Mouse (Mus musculus): ENCODE measurements around the gene Usp46.
"Not testable (repeated sequence)": the region's sequence is repeated elsewhere in the genome, so short reads cannot be mapped to it uniquely, and the experiment has no call there.

Gene Usp46

DNA sequence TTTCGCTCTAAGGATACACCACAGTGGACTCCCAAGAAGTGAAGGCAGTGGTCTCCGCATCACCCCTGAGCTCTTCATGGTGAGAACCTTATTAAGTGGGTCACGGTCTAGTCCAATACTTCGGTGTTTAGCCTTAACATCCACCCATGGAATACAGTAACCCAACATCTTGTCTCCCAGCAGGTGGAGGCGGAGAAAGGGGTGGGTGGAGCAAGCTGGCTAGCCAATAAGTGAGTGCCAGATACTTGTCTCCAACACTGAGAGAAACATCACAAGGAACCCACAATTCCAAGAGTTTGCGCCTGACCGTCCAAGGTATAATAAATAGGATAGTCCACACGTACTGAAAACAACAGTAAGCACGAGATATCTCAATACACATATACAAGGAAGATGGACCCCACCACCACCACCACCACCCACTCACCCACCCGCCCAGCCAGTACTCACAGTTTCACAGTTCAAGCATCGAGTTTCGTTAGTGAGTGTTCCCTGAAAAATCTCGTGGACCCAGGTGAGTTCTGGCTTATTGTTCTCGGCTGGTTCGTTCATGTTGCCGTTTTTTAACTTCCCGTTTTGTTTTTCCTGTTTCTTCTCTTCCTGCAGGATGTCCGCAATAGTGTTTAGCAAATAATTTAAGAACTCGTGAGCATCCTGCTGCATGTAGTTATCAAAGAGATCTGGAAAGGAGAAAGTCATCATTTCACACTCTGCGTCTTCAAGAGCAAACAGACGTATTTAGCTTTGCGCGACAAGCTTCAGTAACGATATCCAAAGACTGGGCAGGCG, 39.3 kb downstream of the Usp46 start:
- in situ Hi-C loops (cut with MboI, MseI) = loop anchor here (5.0 to 10.0 kb wide), 2 partner anchors 93 to 1754 kb away; no protein-coding TSS in a partner anchor

DNA sequence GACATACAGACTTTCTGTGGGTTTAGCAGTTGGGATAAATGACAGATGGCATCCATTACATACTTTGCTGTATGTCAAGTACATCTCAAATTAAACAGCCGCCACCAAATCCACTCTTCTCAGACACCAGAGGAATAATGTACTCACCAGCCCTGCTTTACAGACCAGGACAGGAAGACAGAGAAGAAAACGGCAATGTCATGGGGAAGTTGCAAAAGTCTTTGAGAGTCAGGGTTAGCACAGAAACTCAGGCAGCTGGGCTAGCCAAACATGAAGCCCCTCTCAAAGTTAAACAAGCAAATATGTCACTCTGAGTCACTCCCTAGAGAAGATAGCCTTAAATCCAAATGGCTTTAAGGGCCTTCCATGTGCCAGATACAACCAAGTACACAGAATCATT, 40.0 kb downstream of the Usp46 start:
- in situ Hi-C loops (cut with MboI, MseI) = loop anchor here (5.0 to 10.0 kb wide), 2 partner anchors 94 to 1753 kb away; no protein-coding TSS in a partner anchor

DNA sequence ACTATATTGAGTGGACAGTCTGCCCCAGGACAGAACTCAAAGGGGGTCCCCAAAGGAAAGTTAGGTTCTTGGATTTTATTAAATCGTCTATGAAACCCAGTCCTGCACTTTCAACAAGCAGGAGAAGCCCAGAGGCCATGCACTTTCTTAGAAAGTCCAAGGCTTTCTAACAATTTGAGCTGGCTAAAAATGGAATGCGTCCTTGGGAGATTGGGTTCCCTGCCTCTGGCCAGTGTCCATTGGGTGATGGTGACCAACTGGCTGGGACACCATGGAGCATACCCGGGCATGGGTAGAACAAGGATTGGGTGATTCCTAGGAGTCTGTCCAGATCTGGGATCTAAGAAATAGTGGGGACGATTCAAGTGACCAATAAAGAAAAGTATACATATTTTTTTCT, 47.7 kb downstream of the Usp46 start:
- in situ Hi-C loops (cut with MboI, MseI) = loop anchor here (10.0 kb wide), 1 partner anchor 1746 kb away; no protein-coding TSS in a partner anchor

DNA sequence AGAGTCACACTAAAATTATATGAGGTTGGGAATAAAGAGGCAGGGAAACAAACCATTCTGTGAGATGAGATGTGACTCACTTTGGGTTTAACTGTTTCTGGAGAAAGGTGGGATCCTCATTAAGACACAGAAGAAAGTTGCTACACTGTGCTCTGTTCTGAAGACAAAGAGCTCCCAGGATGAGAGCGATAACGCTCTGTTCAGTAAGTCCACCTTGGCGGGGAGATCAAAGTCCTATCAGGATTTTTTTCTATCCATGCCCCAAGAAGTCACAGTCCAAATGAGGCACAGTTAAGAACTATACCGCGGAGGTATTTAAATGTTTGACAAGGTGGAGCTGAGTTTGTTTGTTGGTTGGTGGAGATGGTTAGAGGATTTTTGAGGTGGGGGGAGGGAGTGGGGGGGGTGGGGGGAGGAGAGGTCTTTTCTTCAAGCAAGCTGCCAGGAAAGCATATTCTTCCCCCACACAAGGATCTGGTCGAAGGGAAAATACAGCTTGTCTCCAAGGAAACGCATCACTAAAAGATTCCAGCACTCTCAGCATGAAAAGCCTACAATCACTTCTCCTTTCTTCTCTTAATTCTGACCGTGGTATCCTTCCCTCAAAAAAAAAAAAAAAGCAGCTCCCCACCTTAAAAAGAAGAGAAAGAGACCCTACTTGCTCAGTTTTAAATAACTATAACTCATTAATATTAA, 49.2 kb downstream of the Usp46 start:
- in situ Hi-C loops (cut with MboI, MseI) = no loop called here

DNA sequence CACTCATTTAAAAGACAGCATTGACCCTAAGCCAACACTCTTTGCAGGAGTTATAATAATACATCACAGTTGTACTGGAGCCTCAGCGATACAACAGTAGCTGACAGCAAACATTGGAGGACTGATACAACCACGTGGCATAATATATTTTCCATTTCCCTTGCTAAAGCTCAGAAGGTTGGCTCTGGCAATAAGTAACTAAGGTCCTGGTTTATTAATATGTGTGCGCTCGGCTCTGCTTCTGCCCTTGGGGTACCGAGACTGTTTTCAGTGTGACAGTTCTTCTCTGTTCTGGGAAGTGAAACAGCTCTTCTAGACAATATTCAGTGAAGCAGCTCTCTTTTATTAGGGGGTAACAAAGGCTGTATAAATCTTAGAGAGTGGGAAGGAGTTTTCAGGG, 50.7 kb downstream of the Usp46 start:
- in situ Hi-C loops (cut with MboI, MseI) = no loop called here

DNA sequence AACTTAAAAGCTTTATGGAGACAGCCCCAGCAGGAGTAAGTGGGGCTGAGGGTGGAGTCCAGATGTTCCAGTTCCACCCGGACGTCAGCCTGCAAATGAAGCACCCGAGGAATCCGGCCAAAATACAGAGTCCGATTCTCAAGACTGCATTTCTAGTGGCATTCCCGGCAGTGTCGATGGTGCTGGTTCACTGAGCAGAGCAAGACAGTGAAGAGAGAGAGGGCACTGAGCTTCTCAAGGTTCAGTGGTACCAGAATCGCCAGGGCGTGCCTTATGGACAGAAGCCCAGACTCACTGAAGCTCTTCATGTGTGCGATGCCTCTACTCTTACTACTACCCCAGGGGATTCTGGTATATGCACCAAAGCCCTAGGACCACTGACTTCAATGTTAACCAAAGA, 56.6 kb downstream of the Usp46 start:
- in situ Hi-C loops (cut with MboI, MseI) = no loop called here

DNA sequence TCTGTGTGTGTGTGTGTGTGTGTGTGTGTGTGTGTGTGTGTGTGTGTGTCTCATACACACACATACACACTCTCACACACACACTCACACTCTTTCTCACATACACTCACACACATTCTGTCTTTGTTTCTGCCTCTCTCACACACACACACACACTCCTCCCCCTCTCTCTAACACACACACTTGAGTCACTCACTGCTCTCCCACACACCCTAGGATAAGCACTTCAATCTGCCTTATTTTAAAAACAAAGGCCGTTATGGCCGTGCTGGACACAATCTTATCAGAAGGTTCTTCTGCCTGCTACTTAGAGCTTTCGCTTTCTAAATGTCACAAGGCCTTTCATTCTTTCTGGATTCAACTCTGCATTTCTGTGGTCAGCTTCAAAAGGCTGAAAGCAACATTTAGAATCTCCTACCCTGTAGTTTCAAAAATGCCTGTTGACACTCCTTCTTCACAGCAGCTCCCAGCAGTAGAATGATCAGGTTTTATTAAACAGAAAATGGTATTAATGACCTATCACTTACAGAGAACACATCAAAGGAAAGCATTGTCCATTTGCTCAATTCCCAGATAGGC, 60.6 kb downstream of the Usp46 start:
- in situ Hi-C loops (cut with MboI, MseI) = no loop called here

DNA sequence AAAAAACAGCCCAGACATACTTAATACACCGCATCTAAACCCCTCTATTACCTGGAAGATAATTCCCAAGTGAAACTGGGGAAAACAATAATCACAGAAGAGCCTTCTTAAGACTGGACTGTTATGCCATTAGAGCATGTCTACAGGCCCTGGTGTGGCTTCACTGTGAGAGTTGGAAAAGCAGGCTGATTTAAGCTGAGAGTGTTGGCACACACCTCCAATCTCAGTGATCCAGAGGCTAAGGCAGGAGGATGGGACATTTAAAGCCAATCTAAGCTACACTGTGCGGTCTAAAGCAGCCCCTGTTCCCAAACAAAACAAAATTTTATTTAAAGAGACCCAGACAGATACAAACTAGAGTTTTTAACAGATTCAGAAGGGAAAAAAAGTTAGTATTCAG, 62.3 kb downstream of the Usp46 start:
- in situ Hi-C loops (cut with MboI, MseI) = no loop called here

DNA sequence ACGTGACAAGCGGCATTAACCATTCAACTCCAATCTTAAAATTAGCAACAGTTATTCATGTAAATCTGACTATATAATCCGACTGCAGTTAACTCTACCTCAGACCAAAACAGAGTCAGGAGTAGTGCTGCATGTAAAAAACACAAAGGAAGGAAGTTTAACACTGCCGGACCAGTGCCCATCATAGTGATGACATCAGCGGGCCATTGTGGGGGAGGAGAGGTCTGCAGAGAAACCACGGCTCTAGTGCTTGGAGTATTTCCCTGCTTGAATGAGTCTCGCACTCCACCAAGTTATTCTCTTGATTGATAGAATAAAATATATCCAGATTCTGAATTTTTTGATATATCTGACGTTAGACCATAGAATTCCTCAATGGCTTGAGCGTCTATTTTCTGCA, 66.5 kb downstream of the Usp46 start:
- in situ Hi-C loops (cut with MboI, MseI) = no loop called here

DNA sequence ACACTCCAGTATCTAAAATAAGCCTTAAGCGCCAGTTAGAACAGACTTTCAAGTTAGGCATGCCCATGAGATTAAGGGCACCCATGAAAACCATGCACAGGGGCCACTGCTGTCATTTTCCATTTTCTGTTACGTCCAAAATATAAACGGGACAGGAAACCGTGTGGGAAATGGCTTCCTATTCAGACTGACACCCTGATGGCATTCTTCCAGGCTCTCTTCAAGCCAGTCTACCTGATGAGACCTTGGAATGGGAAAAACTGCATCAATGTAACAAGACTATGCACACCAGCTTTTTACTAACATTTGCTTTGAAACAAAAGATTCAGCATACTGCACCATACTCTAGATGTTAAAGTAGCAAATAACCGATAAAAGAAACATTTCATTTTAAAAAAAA, 69.3 kb downstream of the Usp46 start:
- in situ Hi-C loops (cut with MboI, MseI) = loop anchor here (10.0 kb wide), 2 partner anchors 734 to 1754 kb away; no protein-coding TSS in a partner anchor

DNA sequence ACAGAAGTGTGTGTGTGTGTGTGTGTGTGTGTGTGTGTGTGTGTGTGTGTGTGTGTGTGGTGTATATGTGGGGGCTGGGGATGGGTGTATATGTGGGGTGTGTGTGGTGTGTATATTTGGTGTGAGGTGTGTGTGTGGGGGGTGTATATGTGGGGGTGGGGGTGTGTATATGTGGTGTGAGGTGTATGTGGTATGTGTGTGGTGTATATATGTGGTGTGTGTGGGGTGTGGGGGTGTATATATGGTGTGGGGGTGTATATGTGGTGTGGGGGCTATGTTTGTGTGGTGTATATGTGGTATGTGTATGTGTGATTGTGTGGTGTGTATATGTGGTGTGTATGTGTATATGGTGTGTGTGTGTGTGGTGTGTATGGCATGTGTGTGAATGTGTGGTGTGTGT, 73.4 kb downstream of the Usp46 start:
- in situ Hi-C loops (cut with MboI, MseI) = loop anchor here (10.0 kb wide), 2 partner anchors 730 to 1750 kb away; no protein-coding TSS in a partner anchor

DNA sequence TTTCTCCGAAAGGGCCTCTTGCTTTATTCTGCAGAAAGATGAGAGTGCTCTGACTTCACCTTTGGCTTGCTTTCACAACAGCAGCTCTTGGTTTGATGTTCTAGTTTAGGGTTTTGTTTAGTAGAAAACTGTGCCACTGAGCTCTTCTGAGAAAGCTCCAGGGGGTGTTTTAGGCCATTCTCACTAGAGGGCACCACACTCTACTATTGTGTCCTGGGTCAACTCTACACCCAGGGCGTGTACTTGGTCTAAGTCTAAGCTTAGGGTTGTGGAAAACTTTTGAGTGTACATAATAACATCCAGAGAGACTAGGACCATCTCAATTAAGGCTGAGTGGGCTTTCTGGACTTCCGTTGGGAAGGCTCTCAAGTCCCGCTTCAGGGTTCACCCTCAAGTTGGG, 74.7 kb downstream of the Usp46 start:
- in situ Hi-C loops (cut with MboI, MseI) = loop anchor here (10.0 kb wide), 2 partner anchors 729 to 1749 kb away; no protein-coding TSS in a partner anchor

DNA sequence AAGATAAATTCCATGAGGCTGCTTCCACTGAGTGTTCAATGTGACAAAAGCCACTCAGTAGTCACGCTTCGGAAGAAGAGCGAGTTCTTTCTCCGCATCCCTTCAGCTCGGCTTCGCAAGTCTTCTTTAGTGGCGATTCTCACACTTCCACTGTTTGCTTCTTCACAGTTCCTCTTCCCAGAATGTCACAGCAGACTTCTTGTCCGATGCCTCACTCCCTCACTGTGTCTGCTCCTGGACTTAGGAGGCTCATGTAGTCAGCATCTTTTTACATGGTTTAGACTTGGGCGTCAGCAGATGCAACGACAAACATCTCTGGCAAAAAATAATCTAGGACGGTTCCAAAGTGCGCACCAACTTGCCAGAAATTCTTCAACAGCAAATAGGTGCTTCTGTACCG, 75.9 kb downstream of the Usp46 start:
- in situ Hi-C loops (cut with MboI, MseI) = loop anchor here (10.0 kb wide), 2 partner anchors 728 to 1748 kb away; no protein-coding TSS in a partner anchor

DNA sequence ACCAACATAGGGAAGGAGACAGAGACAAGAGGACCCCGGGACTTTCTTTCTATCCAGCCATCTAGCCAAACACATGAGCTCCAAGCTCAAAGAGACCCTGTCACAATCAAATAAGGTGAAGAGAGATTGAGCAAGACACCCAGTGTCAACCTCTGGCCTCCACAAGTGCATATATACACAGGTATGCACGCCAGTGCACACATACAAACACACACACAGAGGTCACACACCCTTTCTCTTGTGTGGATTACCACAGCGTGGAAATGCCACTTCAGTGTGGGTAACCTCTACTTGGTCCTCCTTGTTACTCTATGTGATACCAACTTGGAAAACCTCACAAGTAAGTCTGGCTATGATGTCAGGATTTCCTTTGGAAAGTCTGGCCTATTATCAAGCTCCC, 78.7 kb downstream of the Usp46 start:
- in situ Hi-C loops (cut with MboI, MseI) = no loop called here

DNA sequence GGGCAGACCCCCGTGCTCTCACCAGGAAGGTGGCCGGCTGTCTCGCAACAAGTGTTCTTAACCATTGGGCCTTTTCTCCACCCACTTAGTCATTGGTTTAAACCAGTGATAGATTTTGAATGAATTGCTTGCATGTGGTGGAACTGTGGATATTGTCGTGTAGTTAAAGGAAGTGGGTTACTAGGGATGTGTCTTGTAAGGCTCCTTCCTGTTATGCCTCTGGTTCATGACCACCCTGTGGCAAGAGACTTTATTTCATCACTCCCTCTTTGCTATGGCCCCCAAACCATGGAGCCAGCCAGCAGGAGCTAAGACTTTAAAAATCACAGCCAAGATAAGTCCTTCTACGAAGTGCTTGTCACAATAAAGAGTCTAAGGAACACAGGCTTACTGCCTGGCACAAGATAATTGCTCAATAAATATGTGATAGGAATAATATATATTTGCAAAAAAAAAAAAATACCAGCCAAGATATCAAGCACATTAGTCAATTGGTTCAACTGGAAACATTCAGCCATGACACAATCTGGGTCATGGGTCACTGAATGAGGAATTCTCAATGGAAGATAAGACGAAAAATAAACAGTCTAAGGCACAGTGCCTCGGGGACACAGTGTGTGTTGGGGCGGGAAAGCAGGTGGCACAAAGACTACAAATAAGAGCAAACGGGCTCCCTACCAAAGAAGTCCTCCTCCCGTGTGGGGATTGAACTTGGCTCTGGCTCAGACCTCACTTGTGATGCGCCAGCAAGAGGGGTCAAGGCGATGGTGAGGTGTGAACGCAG, 80.3 kb downstream of the Usp46 start:
- in situ Hi-C loops (cut with MboI, MseI) = no loop called here

DNA sequence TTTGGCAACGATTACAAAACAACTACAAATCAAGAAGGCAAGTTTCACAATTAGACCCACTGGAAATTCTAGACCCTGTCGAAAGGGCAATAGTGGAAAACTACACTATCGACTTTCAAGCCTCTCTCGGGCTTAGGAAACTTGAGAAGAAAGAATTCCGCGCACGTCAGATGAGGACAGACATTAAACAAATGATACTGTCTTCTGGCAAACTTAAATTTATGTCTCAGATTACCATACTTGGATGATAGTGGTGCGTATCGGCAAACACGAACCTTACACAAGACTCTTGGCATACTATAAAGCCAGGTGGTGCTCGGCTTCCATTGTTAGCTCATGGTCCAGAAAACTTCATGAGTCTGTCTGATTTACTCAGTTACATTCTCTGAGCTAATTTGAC, 90.8 kb downstream of the Usp46 start:
- in situ Hi-C loops (cut with MboI, MseI) = no loop called here

DNA sequence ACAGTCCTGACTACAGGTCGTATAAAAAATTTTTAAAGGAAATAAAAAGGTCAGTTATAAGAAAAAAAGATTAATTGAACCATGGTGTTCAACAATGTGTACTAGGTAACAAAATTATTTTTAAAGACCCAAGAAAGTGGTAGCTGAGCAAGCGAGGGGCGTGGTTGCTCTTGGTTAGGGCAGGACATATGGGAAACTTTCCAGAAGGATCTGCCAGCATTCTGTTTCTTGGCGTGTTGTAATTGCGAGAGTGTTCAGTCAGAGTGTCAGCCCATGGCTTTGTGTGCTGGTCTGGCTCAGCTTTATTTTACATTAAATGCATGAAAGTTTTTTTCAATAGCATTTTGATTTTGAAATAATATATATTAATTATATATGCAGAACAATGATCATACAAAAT, 96.5 kb downstream of the Usp46 start:
- in situ Hi-C loops (cut with MboI, MseI) = no loop called here

DNA sequence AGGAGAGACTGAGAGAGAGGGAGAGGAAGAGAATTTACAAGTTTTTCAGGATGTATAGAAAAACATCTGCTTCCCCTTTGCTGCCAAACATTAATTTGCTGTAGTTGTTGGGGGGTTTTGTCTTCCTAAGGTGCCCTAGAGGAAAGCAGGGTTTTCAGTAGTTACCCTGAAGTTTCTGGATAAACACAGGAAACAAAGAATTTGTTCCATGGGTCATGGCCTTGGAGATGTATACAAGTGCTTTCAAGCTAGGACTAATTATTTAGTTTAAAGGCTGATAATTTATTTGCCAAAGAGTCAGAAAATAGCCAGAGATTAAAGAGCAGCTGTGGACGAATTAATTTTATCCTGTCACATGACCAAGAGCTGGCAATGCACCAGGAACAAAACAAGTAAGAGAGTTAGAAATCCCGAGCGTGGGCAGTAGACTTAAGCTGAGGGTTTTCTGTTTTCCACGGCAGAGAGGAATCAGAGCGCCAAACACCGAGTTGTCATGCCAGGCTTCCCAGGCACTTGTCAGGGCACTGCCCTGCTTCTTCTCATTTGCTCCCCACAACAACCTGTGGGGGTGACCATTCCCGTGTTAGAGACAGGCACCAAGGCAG, 98.1 kb downstream of the Usp46 start:
- in situ Hi-C loops (cut with MboI, MseI) = no loop called here

DNA sequence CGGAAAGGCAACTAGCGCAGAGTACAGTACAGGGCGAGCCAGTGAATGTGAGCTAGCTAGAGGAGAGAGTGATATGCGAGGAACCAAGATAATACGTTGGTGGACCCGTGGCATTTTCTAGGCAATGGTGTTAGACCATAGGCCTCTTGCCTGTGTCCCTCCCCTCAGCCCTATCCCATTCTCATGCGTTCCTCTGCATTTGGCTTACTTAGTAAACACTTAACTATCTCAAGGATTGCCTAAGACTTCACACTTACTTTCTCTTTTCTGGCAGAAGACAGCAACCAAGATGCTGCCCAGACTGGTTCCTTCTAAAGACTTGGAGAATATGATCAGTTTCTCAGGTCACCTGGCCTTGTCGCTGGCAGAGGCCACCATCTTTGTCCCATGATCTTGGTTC, 98.9 kb downstream of the Usp46 start:
- in situ Hi-C loops (cut with MboI, MseI) = no loop called here

DNA sequence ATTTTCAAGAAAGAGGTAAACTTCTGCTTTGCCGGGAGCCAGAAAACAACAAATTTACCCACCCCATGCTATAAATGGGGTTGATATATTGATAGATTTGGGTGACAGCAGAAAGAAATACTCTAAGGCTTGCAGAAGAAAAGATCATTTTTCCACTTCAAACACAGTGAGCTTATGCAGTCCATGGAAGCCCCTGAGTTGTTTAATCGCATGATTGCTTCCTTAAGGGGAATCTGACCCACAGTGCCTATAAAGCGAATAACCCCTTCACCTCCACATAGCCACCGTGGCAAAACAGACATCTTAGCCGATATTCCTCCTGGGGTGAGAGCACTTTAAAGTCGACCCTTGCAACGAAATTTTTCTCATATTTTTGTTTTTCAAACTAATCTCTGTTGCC, 108.5 kb downstream of the Usp46 start:
- in situ Hi-C loops (cut with MboI, MseI) = no loop called here

DNA sequence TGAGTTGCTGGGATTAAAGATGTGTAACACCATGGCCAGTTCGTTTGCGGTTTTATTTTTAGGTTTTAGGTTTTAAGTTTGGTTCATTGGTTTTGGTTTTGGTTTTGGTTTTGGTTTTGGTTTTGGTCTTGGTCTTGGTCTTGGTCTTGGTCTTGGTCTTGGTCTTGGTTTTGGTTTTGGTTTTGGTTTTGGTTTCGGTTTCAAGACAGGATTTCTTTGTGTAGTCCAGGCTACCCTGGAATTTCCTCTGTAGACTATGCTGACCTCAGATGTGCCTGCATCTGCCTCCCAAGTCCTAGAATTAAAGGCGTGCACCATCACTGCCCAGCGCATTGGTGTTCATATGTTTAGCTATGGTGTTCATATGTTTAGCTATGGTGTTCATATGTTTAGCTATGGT, 109.6 kb downstream of the Usp46 start:
- in situ Hi-C loops (cut with MboI, MseI) = not testable (repeated sequence)
